Mouse (Mus musculus) megakaryocyte, embryonic 14.5 days (primary cell): ENCODE measurements around the gene H2-K1. TPM values are rescaled to one million over a fixed set of nuclear protein-coding genes. Genes with fewer than 3 reads are reported as not detected.
A peak's percentile ranks its signal among the peaks of the same experiment; 100 is the strongest.

Source experiments
- H3K27me3 ChIP-seq: replicated peaks from 2 replicates; pipeline ENCODE3; 2012; ENCODE audit warnings: inconsistent platforms
- H3K36me3 ChIP-seq: replicated peaks from 2 replicates; pipeline ENCODE3; 2012; ENCODE audit warnings: low read length, inconsistent platforms, mixed read lengths
- H3K4me1 ChIP-seq: 2 replicates; pipeline ENCODE4 v1.6.1; 2012; ENCODE audit warnings: inconsistent platforms
- H3K4me3 ChIP-seq: replicated peaks from 2 replicates; pipeline ENCODE3; 2012; ENCODE audit warnings: moderate library complexity, mild to moderate bottlenecking, inconsistent platforms
- H3K9me3 ChIP-seq: 2 replicates; pipeline ENCODE4 v1.6.1; 2012; ENCODE audit warnings: inconsistent platforms
- FLI1 ChIP-seq: IDR thresholded peaks from 2 replicates; pipeline ENCODE4 v1.6.1; 2012; ENCODE audit warnings: low read length, inconsistent platforms, mixed read lengths
- GATA1 ChIP-seq: IDR thresholded peaks from 3 replicates; pipeline ENCODE4 v1.6.1; 2012; ENCODE audit warnings: mixed read lengths, low read length, inconsistent platforms, borderline replicate concordance
- polyA plus RNA-seq: library from polyadenylated mRNA; stranded (reverse); fragments of >175 nt; gene quantifications from 2 replicates; pipeline ENCODE4 v1.2.3, GENCODE M21; 2012; ENCODE audit warnings: low replicate concordance; ENCODE audit not compliant: insufficient read depth

Gene H2-K1
- polyA plus RNA-seq, 1 experiment, result 307 TPM

- TF ChIP-seq FLI1 (no peak), GATA1 (no peak)
- Histone ChIP-seq H3K4me1 (peaks cover 67% of the 10 kb centered on the region), H3K36me3 (peaks cover 84% of the 10 kb centered on the region)
Observed at GRCm38 (mm10) chr17:33948905-33949537, 51.1 kb downstream of the H2-K1 start.

GRCm38 (mm10) chr17:33948090-33948904, 51.9 kb downstream of the H2-K1 start:
- Histone ChIP-seq H3K9me3 (no peaks in the 10 kb centered on the region), H3K4me1 (peaks cover 66% of the 10 kb centered on the region), H3K27me3 (no peaks in the 10 kb centered on the region), H3K4me3 (peak overlapping the region; percentile 38), H3K36me3 (peaks cover 86% of the 10 kb centered on the region)
- no peak for TF ChIP-seq FLI1
- TF ChIP-seq GATA1, result no peak

More at GRCm38 (mm10) chr17:33948905-33949537, 51.1 kb downstream of the H2-K1 start:
- no peak overlapping the region for H3K4me3 ChIP-seq
- no peaks in the 10 kb centered on the region for H3K9me3 ChIP-seq
- no peaks in the 10 kb centered on the region for H3K27me3 ChIP-seq

GRCm38 (mm10) chr17:33947430-33948089, 52.6 kb downstream of the H2-K1 start:
- TF ChIP-seq FLI1, result no peak
- no peak for TF ChIP-seq GATA1
- Histone ChIP-seq H3K9me3 (no peaks in the 10 kb centered on the region), H3K27me3 (no peaks in the 10 kb centered on the region), H3K36me3 (peaks cover 85% of the 10 kb centered on the region), H3K4me3 (peak overlapping the region; percentile 24), H3K4me1 (peaks cover 63% of the 10 kb centered on the region)

Other genes starting within 250 kb of the H2-K1 start
- gene Rab11b, start 239.8 kb downstream of the H2-K1 start, polyA plus RNA-seq, result 140 and 309 TPM in 2 replicates
- gene Angptl4, start 218.5 kb downstream of the H2-K1 start, polyA plus RNA-seq, result 0.59 and 1.5 TPM in 2 replicates
- 3.8 and 3.9 TPM in 2 replicates for gene Kank3, start 189.8 kb downstream of the H2-K1 start, polyA plus RNA-seq
- gene Rps28, start 175.8 kb downstream of the H2-K1 start, polyA plus RNA-seq, result 840 and 6,431 TPM in 2 replicates
- gene Ndufa7, start 175.8 kb downstream of the H2-K1 start, polyA plus RNA-seq, result 1,277 and 1,645 TPM in 2 replicates
- 16.0 and 94.0 TPM in 2 replicates for gene Cd320, start 157.3 kb downstream of the H2-K1 start, polyA plus RNA-seq
- not detected in 2 replicates for gene Gm7029, start 126.5 kb downstream of the H2-K1 start, polyA plus RNA-seq
- gene Kifc1, start 109.7 kb downstream of the H2-K1 start, polyA plus RNA-seq, result 9.8 and 31.7 TPM in 2 replicates
- not detected in 2 replicates for gene Platr17, start 95.2 kb downstream of the H2-K1 start, polyA plus RNA-seq
- 11.0 and 20.0 TPM in 2 replicates for gene Daxx, start 90.9 kb downstream of the H2-K1 start, polyA plus RNA-seq
- 362 and 606 TPM in 2 replicates for gene Tapbp, start 84.4 kb downstream of the H2-K1 start, polyA plus RNA-seq
- gene Zbtb22, start 84.4 kb downstream of the H2-K1 start, polyA plus RNA-seq, result 45.3 and 51.7 TPM in 2 replicates
- 90.4 and 221 TPM in 2 replicates for gene Rgl2, start 70.8 kb downstream of the H2-K1 start, polyA plus RNA-seq
- gene Pfdn6, start 60.0 kb downstream of the H2-K1 start, polyA plus RNA-seq, result 39.4 and 269 TPM in 2 replicates
- 58.7 and 64.2 TPM in 2 replicates for gene Wdr46, start 59.7 kb downstream of the H2-K1 start, polyA plus RNA-seq
- gene B3galt4, start 48.9 kb downstream of the H2-K1 start, polyA plus RNA-seq, result 15.5 and 19.7 TPM in 2 replicates
- 75.8 and 138 TPM in 2 replicates for gene Vps52, start 44.5 kb downstream of the H2-K1 start, polyA plus RNA-seq
- gene Rps18, start 44.3 kb downstream of the H2-K1 start, polyA plus RNA-seq, result 17.5 and 129 TPM in 2 replicates
- 5.3 and 24.9 TPM in 2 replicates for gene Ring1, start 24.3 kb upstream of the H2-K1 start, polyA plus RNA-seq
- gene H2-Ke6, start 27.7 kb upstream of the H2-K1 start, polyA plus RNA-seq, result 12.4 and 22.2 TPM in 2 replicates
- 63.6 and 95.7 TPM in 2 replicates for gene Slc39a7, start 31.3 kb upstream of the H2-K1 start, polyA plus RNA-seq
- 66.5 and 117 TPM in 2 replicates for gene Rxrb, start 31.5 kb upstream of the H2-K1 start, polyA plus RNA-seq
- gene Col11a2, start 39.1 kb upstream of the H2-K1 start, polyA plus RNA-seq, result 19.6 and 36.5 TPM in 2 replicates
- gene H2-Oa, start 92.0 kb upstream of the H2-K1 start, polyA plus RNA-seq, result 9.5 and 12.1 TPM in 2 replicates
- 19.3 and 32.1 TPM in 2 replicates for gene H2-DMa, start 119.2 kb upstream of the H2-K1 start, polyA plus RNA-seq
- gene Brd2, start 122.3 kb upstream of the H2-K1 start, polyA plus RNA-seq, result 174 and 242 TPM in 2 replicates
- 1.5 TPM in 1 of 2 replicates, not detected in the other for gene H2-DMb2, start 143.0 kb upstream of the H2-K1 start, polyA plus RNA-seq
- 1.1 TPM in 1 of 2 replicates, not detected in the other for gene H2-DMb1, start 152.7 kb upstream of the H2-K1 start, polyA plus RNA-seq
- 27.1 and 27.9 TPM in 2 replicates for gene Tap1, start 187.2 kb upstream of the H2-K1 start, polyA plus RNA-seq
- gene Psmb9, start 187.4 kb upstream of the H2-K1 start, polyA plus RNA-seq, result 15.3 and 32.2 TPM in 2 replicates
- 16.6 and 74.9 TPM in 2 replicates for gene Psmb8, start 197.4 kb upstream of the H2-K1 start, polyA plus RNA-seq
- 87.3 and 103 TPM in 2 replicates for gene Tap2, start 203.2 kb upstream of the H2-K1 start, polyA plus RNA-seq
- gene H2-Ob, start 238.6 kb upstream of the H2-K1 start, polyA plus RNA-seq, result 0.76 TPM in 1 of 2 replicates, not detected in the other